Mouse (Mus musculus) heart, embryonic 13.5 days (tissue): ENCODE data around the gene Sbf2. TPM values are rescaled to one million over a fixed set of nuclear protein-coding genes. Genes with fewer than 3 reads are reported as not detected.

Experiments
- polyA plus RNA-seq: library from polyadenylated mRNA; unstranded; fragments of >200 nt; fragmentation: Nextera tagmentation; extraction: Ambion mirVana; gene quantifications from 2 replicates; pipeline ENCODE4 v1.2.1, GENCODE M21; 2015

Gene Sbf2
- polyA plus RNA-seq, 1 experiment from 2014 or later, result 25.7 TPM

Other genes starting within 250 kb of the Sbf2 start
- 9.8 and 12.0 TPM in 2 replicates for gene Adm, start 12.7 kb upstream of the Sbf2 start, polyA plus RNA-seq
- gene Ampd3, start 153.3 kb upstream of the Sbf2 start, polyA plus RNA-seq, result 5.1 and 6.0 TPM in 2 replicates
- 27.6 and 29.2 TPM in 2 replicates for gene Rnf141, start 229.5 kb upstream of the Sbf2 start, polyA plus RNA-seq
- 6.2 TPM in 2 replicates for gene Lyve1, start 248.3 kb upstream of the Sbf2 start, polyA plus RNA-seq